Mouse (Mus musculus): ENCODE data around the gene Ddit4. TPM values are rescaled to one million over a fixed set of nuclear protein-coding genes. Genes with fewer than 3 reads are reported as not detected.

Ddit4 gene
- polyA plus RNA-seq, 1 experiment from 2014 or later: 3.0 TPM

DNA sequence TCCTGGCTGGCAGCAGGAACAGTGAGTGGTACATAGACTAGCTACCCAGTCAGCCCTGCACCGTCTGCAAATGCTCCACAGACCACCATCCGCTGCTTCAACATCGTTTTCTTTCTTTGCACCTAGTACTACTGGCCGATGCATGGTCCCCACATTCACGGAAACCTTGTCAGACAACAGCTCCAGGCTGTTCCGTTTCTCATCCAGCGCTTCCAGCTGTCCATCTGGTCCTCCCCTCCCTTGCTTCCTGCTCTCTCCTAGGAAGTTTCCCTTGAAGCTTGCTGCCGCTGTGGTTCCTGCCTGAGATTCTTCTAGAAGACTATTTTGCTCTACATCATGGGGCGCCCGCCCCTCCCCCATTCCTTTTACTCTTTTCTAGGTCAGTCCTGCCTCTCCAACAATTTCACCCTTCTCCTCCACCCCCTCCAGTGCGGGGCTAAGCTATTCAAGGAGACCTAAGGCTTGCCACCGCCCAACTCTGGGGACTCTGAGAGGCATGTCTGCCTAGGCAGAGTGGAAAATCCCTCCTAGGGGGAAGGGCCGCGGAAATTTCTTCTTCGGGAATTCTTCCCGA lies 8.7 kb downstream of the Ddit4 start:
- Histone ChIP-seq H3K27me3 (replicated peaks; ENCODE audit: control insufficient read depth, insufficient read depth, low read length) (no peaks in the 10 kb centered on the region), H3K4me2 (ENCODE audit: low read length) (peak overlapping the region; percentile 43), H3K36me3 (ENCODE audit: control insufficient read depth, insufficient read depth, low read length) (no peaks in the 10 kb centered on the region), H3K9ac (ENCODE audit: low read length) (peak overlapping the region; percentile 27; the same call in 1 of the 2 replicates), H3K4me1 (replicated peaks; ENCODE audit: control insufficient read depth, insufficient read depth, low read length) (peaks cover 12% of the 10 kb centered on the region), H3K27ac (ENCODE audit: low read depth) (no peak overlapping the region; the same call in 1 of the 2 replicates), H3K4me3 (ENCODE audit: low read depth, low read length) (0 out of 2 replicates have a peak overlapping the region, but pooled peaks have one; percentile 0), H3K9me3 (ENCODE audit: control insufficient read depth, low read length) (no peaks in the 10 kb centered on the region)
- 2% methylated on average over 16 of the region's 16 CpGs for WGBS
- DNase-seq (ENCODE audit: low spot score): peak; percentile 82
- peak; percentile 51; the same call in 1 of the 2 replicates for ATAC-seq (replicated peaks; ENCODE audit: low FRiP score, low TSS enrichment, low read depth)

- H3K9ac ChIP-seq (ENCODE audit: low read length): peak overlapping the region; percentile 27; the same call in 1 of the 2 replicates
- no peak overlapping the region for H3K27ac ChIP-seq (ENCODE audit: low read depth)
- WGBS: 41% methylated on average over 21 of the region's 21 CpGs
- H3K9me3 ChIP-seq (ENCODE audit: control insufficient read depth, low read length): no peaks in the 10 kb centered on the region
- H3K27me3 ChIP-seq (replicated peaks; ENCODE audit: control insufficient read depth, insufficient read depth, low read length): no peaks in the 10 kb centered on the region
- ATAC-seq (replicated peaks; ENCODE audit: low FRiP score, low TSS enrichment, low read depth): no peak
- H3K4me2 ChIP-seq (ENCODE audit: low read length): peak overlapping the region; percentile 43
- peaks cover 12% of the 10 kb centered on the region for H3K4me1 ChIP-seq (replicated peaks; ENCODE audit: control insufficient read depth, insufficient read depth, low read length)
- no peak for DNase-seq (ENCODE audit: low spot score)
- 0 out of 2 replicates have a peak overlapping the region, but pooled peaks have one; percentile 0 for H3K4me3 ChIP-seq (ENCODE audit: low read depth, low read length)
- H3K36me3 ChIP-seq (ENCODE audit: control insufficient read depth, insufficient read depth, low read length): no peaks in the 10 kb centered on the region
These were observed 9.3 kb downstream of the Ddit4 start for GRCm38 (mm10) chr10:59942281-59942846.

GRCm38 (mm10) chr10:59939081-59939480 lies 12.6 kb downstream of the Ddit4 start:
- ATAC-seq (replicated peaks; ENCODE audit: low FRiP score, low TSS enrichment, low read depth): no peak
- no peaks in the 10 kb centered on the region for H3K36me3 ChIP-seq (ENCODE audit: control insufficient read depth, insufficient read depth, low read length)
- no peaks in the 10 kb centered on the region for H3K27me3 ChIP-seq (replicated peaks; ENCODE audit: control insufficient read depth, insufficient read depth, low read length)
- no peak overlapping the region for H3K27ac ChIP-seq (ENCODE audit: low read depth)
- H3K4me3 ChIP-seq (ENCODE audit: low read depth, low read length): no peak overlapping the region
- WGBS: 75% methylated on average over 1 of the region's 1 CpGs
- no peaks in the 10 kb centered on the region for H3K9me3 ChIP-seq (ENCODE audit: control insufficient read depth, low read length)
- no peak for DNase-seq (ENCODE audit: low spot score)
- H3K4me1 ChIP-seq (replicated peaks; ENCODE audit: control insufficient read depth, insufficient read depth, low read length): peaks cover 16% of the 10 kb centered on the region
- H3K9ac ChIP-seq (ENCODE audit: low read length): no peak overlapping the region
- no peak overlapping the region for H3K4me2 ChIP-seq (ENCODE audit: low read length)

DNA sequence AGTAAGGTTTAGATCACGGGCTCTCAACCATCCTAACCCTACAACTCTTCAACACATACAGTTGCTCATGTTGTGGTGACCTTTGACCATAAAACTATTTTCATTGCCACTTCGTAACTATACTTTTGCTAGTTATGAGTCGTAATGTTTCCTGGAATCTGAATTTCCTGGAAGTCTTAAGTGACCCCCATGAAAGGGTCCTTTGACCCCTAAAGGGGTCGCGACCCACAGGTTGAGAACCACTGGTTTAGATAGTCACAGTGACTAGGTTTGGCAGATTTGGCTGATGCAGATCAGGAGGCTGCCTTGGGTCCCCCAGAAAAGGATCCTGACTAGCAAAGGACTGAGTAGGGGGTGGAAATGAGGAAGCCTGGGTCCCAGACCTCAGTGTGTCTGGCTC lies 13.0 kb downstream of the Ddit4 start:
- H3K4me1 ChIP-seq (replicated peaks; ENCODE audit: control insufficient read depth, insufficient read depth, low read length): peaks cover 16% of the 10 kb centered on the region
- no peak overlapping the region for H3K4me2 ChIP-seq (ENCODE audit: low read length)
- ATAC-seq (replicated peaks; ENCODE audit: low FRiP score, low TSS enrichment, low read depth): no peak
- H3K36me3 ChIP-seq (ENCODE audit: control insufficient read depth, insufficient read depth, low read length): no peaks in the 10 kb centered on the region
- H3K9me3 ChIP-seq (ENCODE audit: control insufficient read depth, low read length): no peaks in the 10 kb centered on the region
- WGBS: 80% methylated on average over 5 of the region's 5 CpGs
- H3K9ac ChIP-seq (ENCODE audit: low read length): no peak overlapping the region
- H3K4me3 ChIP-seq (ENCODE audit: low read depth, low read length): no peak overlapping the region
- no peak for DNase-seq (ENCODE audit: low spot score)
- no peaks in the 10 kb centered on the region for H3K27me3 ChIP-seq (replicated peaks; ENCODE audit: control insufficient read depth, insufficient read depth, low read length)
- H3K27ac ChIP-seq (ENCODE audit: low read depth): no peak overlapping the region

- H3K9me3 ChIP-seq (ENCODE audit: control insufficient read depth, low read length): no peaks in the 10 kb centered on the region
- H3K9ac ChIP-seq (ENCODE audit: low read length): no peak overlapping the region
- no peaks in the 10 kb centered on the region for H3K27me3 ChIP-seq (replicated peaks; ENCODE audit: control insufficient read depth, insufficient read depth, low read length)
- H3K4me1 ChIP-seq (replicated peaks; ENCODE audit: control insufficient read depth, insufficient read depth, low read length): peaks cover 3% of the 10 kb centered on the region; the same call in 1 of the 2 replicates
- H3K27ac ChIP-seq (ENCODE audit: low read depth): no peak overlapping the region
- no peaks in the 10 kb centered on the region for H3K36me3 ChIP-seq (ENCODE audit: control insufficient read depth, insufficient read depth, low read length)
- H3K4me3 ChIP-seq (ENCODE audit: low read depth, low read length): no peak overlapping the region
- 40% methylated on average over 8 of the region's 8 CpGs for WGBS
- H3K4me2 ChIP-seq (ENCODE audit: low read length): no peak overlapping the region
- no peak for DNase-seq (ENCODE audit: low spot score)
- ATAC-seq (replicated peaks; ENCODE audit: low FRiP score, low TSS enrichment, low read depth): no peak
These were observed 15.4 kb downstream of the Ddit4 start for GRCm38 (mm10) chr10:59936058-59936856.

GRCm38 (mm10) chr10:59934039-59934438 lies 17.6 kb downstream of the Ddit4 start:
- ATAC-seq (replicated peaks; ENCODE audit: low FRiP score, low TSS enrichment, low read depth) (no peak), DNase-seq (ENCODE audit: low spot score) (no peak)
- WGBS: 48% methylated on average over 3 of the region's 3 CpGs
- H3K4me2 ChIP-seq (ENCODE audit: low read length): no peak overlapping the region
- H3K27me3 ChIP-seq (replicated peaks; ENCODE audit: control insufficient read depth, insufficient read depth, low read length): no peaks in the 10 kb centered on the region
- peaks cover 9% of the 10 kb centered on the region; the same call in 1 of the 2 replicates for H3K4me1 ChIP-seq (replicated peaks; ENCODE audit: control insufficient read depth, insufficient read depth, low read length)
- no peaks in the 10 kb centered on the region for H3K9me3 ChIP-seq (ENCODE audit: control insufficient read depth, low read length)
- no peak overlapping the region for H3K9ac ChIP-seq (ENCODE audit: low read length)
- H3K36me3 ChIP-seq (ENCODE audit: control insufficient read depth, insufficient read depth, low read length): no peaks in the 10 kb centered on the region
- no peak overlapping the region for H3K27ac ChIP-seq (ENCODE audit: low read depth)
- no peak overlapping the region for H3K4me3 ChIP-seq (ENCODE audit: low read depth, low read length)

GRCm38 (mm10) chr10:59932521-59932920 lies 19.1 kb downstream of the Ddit4 start:
- peaks cover 9% of the 10 kb centered on the region; the same call in 1 of the 2 replicates for H3K4me1 ChIP-seq (replicated peaks; ENCODE audit: control insufficient read depth, insufficient read depth, low read length)
- no peaks in the 10 kb centered on the region for H3K9me3 ChIP-seq (ENCODE audit: control insufficient read depth, low read length)
- H3K4me3 ChIP-seq (ENCODE audit: low read depth, low read length): no peak overlapping the region
- no peak overlapping the region for H3K9ac ChIP-seq (ENCODE audit: low read length)
- 75% methylated on average over 6 of the region's 6 CpGs for WGBS
- no peak overlapping the region for H3K27ac ChIP-seq (ENCODE audit: low read depth)
- no peak for ATAC-seq (replicated peaks; ENCODE audit: low FRiP score, low TSS enrichment, low read depth)
- H3K4me2 ChIP-seq (ENCODE audit: low read length): no peak overlapping the region
- no peak for DNase-seq (ENCODE audit: low spot score)
- no peaks in the 10 kb centered on the region for H3K27me3 ChIP-seq (replicated peaks; ENCODE audit: control insufficient read depth, insufficient read depth, low read length)
- no peaks in the 10 kb centered on the region for H3K36me3 ChIP-seq (ENCODE audit: control insufficient read depth, insufficient read depth, low read length)

GRCm38 (mm10) chr10:59930996-59931395 lies 20.6 kb downstream of the Ddit4 start:
- no peaks in the 10 kb centered on the region for H3K36me3 ChIP-seq (ENCODE audit: control insufficient read depth, insufficient read depth, low read length)
- H3K27ac ChIP-seq (ENCODE audit: low read depth): no peak overlapping the region
- DNase-seq (ENCODE audit: low spot score) (no peak), ATAC-seq (replicated peaks; ENCODE audit: low FRiP score, low TSS enrichment, low read depth) (no peak; the same call in 1 of the 2 replicates)
- WGBS: 28% methylated on average over 10 of the region's 10 CpGs
- H3K27me3 ChIP-seq (replicated peaks; ENCODE audit: control insufficient read depth, insufficient read depth, low read length): no peaks in the 10 kb centered on the region
- no peak overlapping the region for H3K4me2 ChIP-seq (ENCODE audit: low read length)
- H3K4me1 ChIP-seq (replicated peaks; ENCODE audit: control insufficient read depth, insufficient read depth, low read length): peaks cover 6% of the 10 kb centered on the region; the same call in 1 of the 2 replicates
- H3K9ac ChIP-seq (ENCODE audit: low read length): no peak overlapping the region
- no peak overlapping the region for H3K4me3 ChIP-seq (ENCODE audit: low read depth, low read length)
- H3K9me3 ChIP-seq (ENCODE audit: control insufficient read depth, low read length): no peaks in the 10 kb centered on the region

All from intestine, embryonic 14.5 days (tissue).